Mouse (Mus musculus): ENCODE results near the gene Rdx. TPM values are rescaled to one million over a fixed set of nuclear protein-coding genes. Genes with fewer than 3 reads are reported as not detected.
A peak's percentile ranks its signal among the peaks of the same experiment; 100 is the strongest.

Gene Rdx
- polyA plus RNA-seq, 1 experiment from 2014 or later = 107 TPM

- WGBS = 80% methylated on average over 2 of the region's 2 CpGs
- Histone ChIP-seq H3K4me3 (ENCODE audit: low read depth, low read length) (no peak overlapping the region), H3K9ac (ENCODE audit: low read length) (no peak overlapping the region), H3K27ac (ENCODE audit: low read depth, low read length) (no peak overlapping the region), H3K36me3 (ENCODE audit: control insufficient read depth, insufficient read depth, low read length) (peaks cover 65% of the 10 kb centered on the region), H3K27me3 (replicated peaks; ENCODE audit: control insufficient read depth, insufficient read depth, low read length) (no peaks in the 10 kb centered on the region), H3K4me1 (ENCODE audit: control insufficient read depth, insufficient read depth, low read length) (no peaks in the 10 kb centered on the region), H3K9me3 (replicated peaks; ENCODE audit: control insufficient read depth, low read length) (no peaks in the 10 kb centered on the region), H3K4me2 (ENCODE audit: low read length) (no peak overlapping the region)
- no peak for DNase-seq (ENCODE audit: low spot score)
- 0 out of 2 replicates have a peak, but pooled peaks have one; percentile 37 for ATAC-seq
Measured at GRCm38 (mm10) chr9:52076089-52076488, 29.1 kb downstream of the Rdx start.

DNA sequence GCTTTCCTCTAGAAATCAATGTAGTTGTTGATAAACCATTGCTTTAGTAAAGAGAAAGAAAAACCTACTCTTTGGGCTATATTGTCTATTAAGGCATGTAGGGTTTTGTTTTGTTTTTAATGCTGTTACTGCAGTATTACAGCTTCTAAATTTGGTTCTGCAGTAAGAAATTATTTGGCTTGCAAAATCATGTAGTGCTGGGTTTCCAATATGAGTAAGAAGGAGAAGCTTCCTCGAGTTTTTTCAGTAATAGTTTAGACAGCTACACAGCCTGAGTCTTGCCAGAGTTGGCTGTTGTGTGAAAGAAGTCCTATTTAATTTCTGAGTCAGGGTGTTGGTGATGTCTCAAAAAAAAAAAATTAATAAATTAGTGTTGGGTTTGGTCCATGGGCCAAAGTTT lies 30.7 kb downstream of the Rdx start:
- DNase-seq (ENCODE audit: low spot score) (no peak), ATAC-seq (no peak)
- H3K4me3 ChIP-seq (ENCODE audit: low read depth, low read length) = no peak overlapping the region
- WGBS = 87% methylated on average over 1 of the region's 1 CpGs
- H3K4me2 ChIP-seq (ENCODE audit: low read length) = no peak overlapping the region
- H3K27ac ChIP-seq (ENCODE audit: low read depth, low read length) = no peak overlapping the region
- no peaks in the 10 kb centered on the region for H3K27me3 ChIP-seq (replicated peaks; ENCODE audit: control insufficient read depth, insufficient read depth, low read length)
- H3K9me3 ChIP-seq (replicated peaks; ENCODE audit: control insufficient read depth, low read length) = no peaks in the 10 kb centered on the region
- peaks cover 67% of the 10 kb centered on the region for H3K36me3 ChIP-seq (ENCODE audit: control insufficient read depth, insufficient read depth, low read length)
- no peaks in the 10 kb centered on the region for H3K4me1 ChIP-seq (ENCODE audit: control insufficient read depth, insufficient read depth, low read length)
- no peak overlapping the region for H3K9ac ChIP-seq (ENCODE audit: low read length)

DNA sequence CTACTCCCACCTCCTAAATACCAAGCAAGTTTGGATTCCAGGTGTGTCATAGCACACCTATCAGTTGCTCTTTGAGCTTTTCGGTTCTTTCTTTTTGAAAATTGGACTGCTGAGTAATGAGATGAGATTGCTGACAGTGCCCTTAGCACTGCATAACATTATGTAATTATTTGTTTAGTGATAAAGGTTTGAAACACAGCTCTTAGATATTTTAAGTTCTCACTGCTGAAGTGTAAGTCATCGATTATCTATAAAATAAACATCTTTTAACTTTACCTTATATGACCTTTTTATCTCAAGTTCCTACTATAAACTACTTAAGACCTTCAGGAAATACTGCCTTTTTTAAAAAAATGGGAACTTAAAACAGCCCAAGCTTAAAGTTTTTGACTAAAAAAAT lies 35.0 kb downstream of the Rdx start:
- Histone ChIP-seq H3K9me3 (replicated peaks; ENCODE audit: control insufficient read depth, low read length) (no peaks in the 10 kb centered on the region), H3K4me2 (ENCODE audit: low read length) (no peak overlapping the region), H3K4me3 (ENCODE audit: low read depth, low read length) (no peak overlapping the region), H3K27ac (ENCODE audit: low read depth, low read length) (no peak overlapping the region), H3K9ac (ENCODE audit: low read length) (no peak overlapping the region), H3K27me3 (replicated peaks; ENCODE audit: control insufficient read depth, insufficient read depth, low read length) (no peaks in the 10 kb centered on the region), H3K36me3 (ENCODE audit: control insufficient read depth, insufficient read depth, low read length) (peaks cover 72% of the 10 kb centered on the region), H3K4me1 (ENCODE audit: control insufficient read depth, insufficient read depth, low read length) (no peaks in the 10 kb centered on the region)
- DNase-seq (ENCODE audit: low spot score) = no peak
- ATAC-seq = no peak
- 96% methylated on average over 2 of the region's 2 CpGs for WGBS

- Histone ChIP-seq H3K4me2 (ENCODE audit: low read length) (no peak overlapping the region), H3K27ac (ENCODE audit: low read depth, low read length) (no peak overlapping the region), H3K4me1 (ENCODE audit: control insufficient read depth, insufficient read depth, low read length) (no peaks in the 10 kb centered on the region), H3K4me3 (ENCODE audit: low read depth, low read length) (no peak overlapping the region), H3K36me3 (ENCODE audit: control insufficient read depth, insufficient read depth, low read length) (peaks cover 73% of the 10 kb centered on the region), H3K9ac (ENCODE audit: low read length) (no peak overlapping the region), H3K27me3 (replicated peaks; ENCODE audit: control insufficient read depth, insufficient read depth, low read length) (no peaks in the 10 kb centered on the region), H3K9me3 (replicated peaks; ENCODE audit: control insufficient read depth, low read length) (no peaks in the 10 kb centered on the region)
- DNase-seq (ENCODE audit: low spot score) (no peak), ATAC-seq (no peak)
- WGBS = 90% methylated on average over 4 of the region's 4 CpGs
Measured at GRCm38 (mm10) chr9:52082414-52082813, 35.4 kb downstream of the Rdx start.

- H3K27ac ChIP-seq (ENCODE audit: low read depth, low read length) = no peak overlapping the region
- no peak overlapping the region for H3K9ac ChIP-seq (ENCODE audit: low read length)
- ATAC-seq (no peak), DNase-seq (ENCODE audit: low spot score) (no peak)
- no peak overlapping the region for H3K4me3 ChIP-seq (ENCODE audit: low read depth, low read length)
- no peak overlapping the region for H3K4me2 ChIP-seq (ENCODE audit: low read length)
- H3K36me3 ChIP-seq (ENCODE audit: control insufficient read depth, insufficient read depth, low read length) = peaks cover 24% of the 10 kb centered on the region
- 91% methylated on average over 9 of the region's 9 CpGs for WGBS
- H3K9me3 ChIP-seq (replicated peaks; ENCODE audit: control insufficient read depth, low read length) = no peaks in the 10 kb centered on the region
- no peaks in the 10 kb centered on the region for H3K27me3 ChIP-seq (replicated peaks; ENCODE audit: control insufficient read depth, insufficient read depth, low read length)
- H3K4me1 ChIP-seq (ENCODE audit: control insufficient read depth, insufficient read depth, low read length) = no peaks in the 10 kb centered on the region
Measured at GRCm38 (mm10) chr9:52091752-52092151, 44.8 kb downstream of the Rdx start.

GRCm38 (mm10) chr9:52092311-52092710 lies 45.3 kb downstream of the Rdx start:
- H3K9ac ChIP-seq (ENCODE audit: low read length) = no peak overlapping the region
- peaks cover 18% of the 10 kb centered on the region for H3K36me3 ChIP-seq (ENCODE audit: control insufficient read depth, insufficient read depth, low read length)
- DNase-seq (ENCODE audit: low spot score) = no peak
- no peak overlapping the region for H3K27ac ChIP-seq (ENCODE audit: low read depth, low read length)
- H3K9me3 ChIP-seq (replicated peaks; ENCODE audit: control insufficient read depth, low read length) = no peaks in the 10 kb centered on the region
- 96% methylated on average over 5 of the region's 5 CpGs for WGBS
- H3K4me2 ChIP-seq (ENCODE audit: low read length) = no peak overlapping the region
- no peak for ATAC-seq
- H3K4me3 ChIP-seq (ENCODE audit: low read depth, low read length) = no peak overlapping the region
- H3K4me1 ChIP-seq (ENCODE audit: control insufficient read depth, insufficient read depth, low read length) = no peaks in the 10 kb centered on the region
- H3K27me3 ChIP-seq (replicated peaks; ENCODE audit: control insufficient read depth, insufficient read depth, low read length) = no peaks in the 10 kb centered on the region

DNA sequence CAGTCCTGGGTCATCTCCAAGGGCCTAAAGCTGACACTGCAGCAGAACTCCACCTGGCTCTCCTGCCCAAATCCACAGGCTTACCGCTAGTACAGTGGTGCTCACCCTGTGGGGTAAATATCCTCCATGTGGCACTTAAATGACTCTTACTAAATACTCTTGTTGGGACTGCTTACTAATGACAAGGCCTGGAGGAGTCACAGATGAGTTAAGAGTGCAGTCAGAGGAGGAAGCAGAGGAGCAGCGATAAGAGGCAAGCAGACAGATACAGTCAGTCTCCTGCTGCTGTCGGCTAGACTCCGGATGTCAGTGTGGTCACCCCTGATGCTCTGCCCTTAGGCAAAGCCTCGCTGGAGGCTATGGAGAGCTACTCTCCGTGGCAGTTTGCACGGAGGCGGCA lies 46.1 kb downstream of the Rdx start:
- H3K4me1 ChIP-seq (ENCODE audit: control insufficient read depth, insufficient read depth, low read length) = no peaks in the 10 kb centered on the region
- peaks cover 12% of the 10 kb centered on the region for H3K36me3 ChIP-seq (ENCODE audit: control insufficient read depth, insufficient read depth, low read length)
- no peak overlapping the region for H3K27ac ChIP-seq (ENCODE audit: low read depth, low read length)
- no peak overlapping the region for H3K9ac ChIP-seq (ENCODE audit: low read length)
- WGBS = 69% methylated on average over 8 of the region's 8 CpGs
- no peak overlapping the region for H3K4me2 ChIP-seq (ENCODE audit: low read length)
- no peak for DNase-seq (ENCODE audit: low spot score)
- no peaks in the 10 kb centered on the region for H3K9me3 ChIP-seq (replicated peaks; ENCODE audit: control insufficient read depth, low read length)
- H3K4me3 ChIP-seq (ENCODE audit: low read depth, low read length) = no peak overlapping the region
- no peaks in the 10 kb centered on the region for H3K27me3 ChIP-seq (replicated peaks; ENCODE audit: control insufficient read depth, insufficient read depth, low read length)
- no peak for ATAC-seq

- Histone ChIP-seq H3K9me3 (replicated peaks; ENCODE audit: control insufficient read depth, low read length) (no peaks in the 10 kb centered on the region), H3K4me1 (ENCODE audit: control insufficient read depth, insufficient read depth, low read length) (no peaks in the 10 kb centered on the region), H3K9ac (ENCODE audit: low read length) (no peak overlapping the region), H3K4me2 (ENCODE audit: low read length) (no peak overlapping the region), H3K27ac (ENCODE audit: low read depth, low read length) (no peak overlapping the region), H3K36me3 (ENCODE audit: control insufficient read depth, insufficient read depth, low read length) (peaks cover 6% of the 10 kb centered on the region), H3K27me3 (replicated peaks; ENCODE audit: control insufficient read depth, insufficient read depth, low read length) (no peaks in the 10 kb centered on the region), H3K4me3 (ENCODE audit: low read depth, low read length) (no peak overlapping the region)
- 89% methylated on average over 5 of the region's 5 CpGs for WGBS
- ATAC-seq (no peak), DNase-seq (ENCODE audit: low spot score) (no peak)
Measured at GRCm38 (mm10) chr9:52094016-52094415, 47.0 kb downstream of the Rdx start.

GRCm38 (mm10) chr9:52094471-52094980 lies 47.6 kb downstream of the Rdx start:
- ATAC-seq (no peak), DNase-seq (ENCODE audit: low spot score) (no peak)
- Histone ChIP-seq H3K27me3 (replicated peaks; ENCODE audit: control insufficient read depth, insufficient read depth, low read length) (no peaks in the 10 kb centered on the region), H3K9me3 (replicated peaks; ENCODE audit: control insufficient read depth, low read length) (no peaks in the 10 kb centered on the region), H3K4me3 (ENCODE audit: low read depth, low read length) (no peak overlapping the region), H3K27ac (ENCODE audit: low read depth, low read length) (no peak overlapping the region), H3K9ac (ENCODE audit: low read length) (no peak overlapping the region), H3K36me3 (ENCODE audit: control insufficient read depth, insufficient read depth, low read length) (peaks cover 4% of the 10 kb centered on the region), H3K4me1 (ENCODE audit: control insufficient read depth, insufficient read depth, low read length) (no peaks in the 10 kb centered on the region), H3K4me2 (ENCODE audit: low read length) (no peak overlapping the region)
- WGBS = 85% methylated on average over 10 of the region's 10 CpGs

Data from forebrain, embryonic 14.5 days (tissue).